Mouse (Mus musculus): ENCODE measurements around the gene 1700020A23Rik. TPM values are rescaled to one million over a fixed set of nuclear protein-coding genes. Genes with fewer than 3 reads are reported as not detected.
A peak's percentile ranks its signal among the peaks of the same experiment; 100 is the strongest.

Gene 1700020A23Rik
- not detected in 2 replicates for total RNA-seq (2012; rRNA removed)

- H3K4me1 ChIP-seq (ENCODE audit: control insufficient read depth in 2 of 2, insufficient read depth in 2 of 2, low read length in 2 of 2, poor library complexity in 1 of 2): peaks cover 0 to 6% of the 10 kb centered on the region in 2 experiments; a peak in 2 of 4 replicates
- no peak within 1 kb of the TSS for H3K27ac ChIP-seq (ENCODE audit: insufficient read depth, low read depth, low read length, poor library complexity, severe bottlenecking)
- no peak within 1 kb of the TSS for H3K9ac ChIP-seq (ENCODE audit: insufficient read depth, low read depth, low read length, poor library complexity, severe bottlenecking)
- DNase-seq (ENCODE audit: low read depth, low spot score): no peak
- no peaks in the 10 kb centered on the region for H3K9me3 ChIP-seq (ENCODE audit: control insufficient read depth, insufficient read depth, low read depth, low read length)
- in situ Hi-C loops (cut with MboI; ENCODE audit: low sequenced_read_pairs in 2 of 2, unreplicated experiment in 2 of 2): no loop called here
- no peak within 1 kb of the TSS for H3K4me3 ChIP-seq (ENCODE audit: insufficient read depth in 1 of 2, low read depth in 1 of 2, low read length in 2 of 2, poor library complexity in 1 of 2, severe bottlenecking in 1 of 2)
- TF ChIP-seq HCFC1 (IDR thresholded peaks at IDR 0.05; ENCODE audit: borderline replicate concordance, insufficient read depth, low read length): no peak
- no peak for TF ChIP-seq ZNF384 (IDR thresholded peaks at IDR 0.05; ENCODE audit: low read depth, low read length)
- no peak for TF ChIP-seq ZC3H11A (IDR thresholded peaks at IDR 0.05; ENCODE audit: borderline replicate concordance, low read depth, low read length)
- TF ChIP-seq MAFK (IDR thresholded peaks at IDR 0.05; ENCODE audit: insufficient read depth, low read depth, low read length): no peak
- no peak for TF ChIP-seq CHD2 (IDR thresholded peaks at IDR 0.05; ENCODE audit: low read depth, low read length)
- H3K36me3 ChIP-seq (ENCODE audit: control insufficient read depth, insufficient read depth, low read length, poor library complexity, severe bottlenecking): no peaks in the 10 kb centered on the region
These were observed at the start of gene 1700020A23Rik, which contains the start of gene Gm28372 for GRCm38 (mm10) chr2:130404939-130405338. Gene 1700020A23Rik, plus strand, starts transcription at chr2:130405259. Gene Gm28372, plus strand, starts transcription at chr2:130405239.

- peaks cover 0 to 4% of the 10 kb centered on the region in 2 experiments; a peak in 1 of 4 replicates for H3K4me1 ChIP-seq (ENCODE audit: control insufficient read depth in 2 of 2, insufficient read depth in 2 of 2, low read length in 2 of 2, poor library complexity in 1 of 2)
- no peak for TF ChIP-seq ZNF384 (IDR thresholded peaks at IDR 0.05; ENCODE audit: low read depth, low read length)
- no peak for TF ChIP-seq CHD2 (IDR thresholded peaks at IDR 0.05; ENCODE audit: low read depth, low read length)
- TF ChIP-seq MAFK (IDR thresholded peaks at IDR 0.05; ENCODE audit: insufficient read depth, low read depth, low read length): no peak
- no peak for TF ChIP-seq HCFC1 (IDR thresholded peaks at IDR 0.05; ENCODE audit: borderline replicate concordance, insufficient read depth, low read length)
- no peak for TF ChIP-seq ZC3H11A (IDR thresholded peaks at IDR 0.05; ENCODE audit: borderline replicate concordance, low read depth, low read length)
- in situ Hi-C loops (cut with MboI; ENCODE audit: low sequenced_read_pairs in 2 of 2, unreplicated experiment in 2 of 2): no loop called here
- no peak overlapping the region for H3K27ac ChIP-seq (ENCODE audit: insufficient read depth, low read depth, low read length, poor library complexity, severe bottlenecking)
- H3K36me3 ChIP-seq (ENCODE audit: control insufficient read depth, insufficient read depth, low read length, poor library complexity, severe bottlenecking): no peaks in the 10 kb centered on the region
- no peak overlapping the region for H3K4me3 ChIP-seq (ENCODE audit: insufficient read depth in 1 of 2, low read depth in 1 of 2, low read length in 2 of 2, poor library complexity in 1 of 2, severe bottlenecking in 1 of 2)
- no peak for DNase-seq (ENCODE audit: low read depth, low spot score)
- H3K9me3 ChIP-seq (ENCODE audit: control insufficient read depth, insufficient read depth, low read depth, low read length): no peaks in the 10 kb centered on the region
- no peak overlapping the region for H3K9ac ChIP-seq (ENCODE audit: insufficient read depth, low read depth, low read length, poor library complexity, severe bottlenecking)
These were observed 47.5 kb upstream of the 1700020A23Rik start for GRCm38 (mm10) chr2:130357551-130357950.

GRCm38 (mm10) chr2:130358852-130359251, 46.2 kb upstream of the 1700020A23Rik start:
- no peak overlapping the region for H3K9ac ChIP-seq (ENCODE audit: insufficient read depth, low read depth, low read length, poor library complexity, severe bottlenecking)
- no peak overlapping the region for H3K27ac ChIP-seq (ENCODE audit: insufficient read depth, low read depth, low read length, poor library complexity, severe bottlenecking)
- in situ Hi-C loops (cut with MboI; ENCODE audit: low sequenced_read_pairs in 2 of 2, unreplicated experiment in 2 of 2): no loop called here
- H3K36me3 ChIP-seq (ENCODE audit: control insufficient read depth, insufficient read depth, low read length, poor library complexity, severe bottlenecking): no peaks in the 10 kb centered on the region
- no peaks in the 10 kb centered on the region for H3K9me3 ChIP-seq (ENCODE audit: control insufficient read depth, insufficient read depth, low read depth, low read length)
- H3K4me1 ChIP-seq (ENCODE audit: control insufficient read depth in 2 of 2, insufficient read depth in 2 of 2, low read length in 2 of 2, poor library complexity in 1 of 2): peaks cover 0 to 4% of the 10 kb centered on the region in 2 experiments; a peak in 1 of 4 replicates
- no peak for TF ChIP-seq CHD2 (IDR thresholded peaks at IDR 0.05; ENCODE audit: low read depth, low read length)
- TF ChIP-seq HCFC1 (IDR thresholded peaks at IDR 0.05; ENCODE audit: borderline replicate concordance, insufficient read depth, low read length): no peak
- no peak overlapping the region for H3K4me3 ChIP-seq (ENCODE audit: insufficient read depth in 1 of 2, low read depth in 1 of 2, low read length in 2 of 2, poor library complexity in 1 of 2, severe bottlenecking in 1 of 2)
- no peak for DNase-seq (ENCODE audit: low read depth, low spot score)

- Histone ChIP-seq H3K36me3 (ENCODE audit: control insufficient read depth, insufficient read depth, low read length, poor library complexity, severe bottlenecking) (no peaks in the 10 kb centered on the region), H3K4me3 (ENCODE audit: insufficient read depth in 1 of 2, low read depth in 1 of 2, low read length in 2 of 2, poor library complexity in 1 of 2, severe bottlenecking in 1 of 2) (peak overlapping the region; percentile 55 to 62; a peak in 2 of 4 replicates), H3K4me1 (ENCODE audit: control insufficient read depth in 2 of 2, insufficient read depth in 2 of 2, low read length in 2 of 2, poor library complexity in 1 of 2) (peaks cover 0 to 9% of the 10 kb centered on the region in 2 experiments; a peak in 1 of 4 replicates), H3K9me3 (ENCODE audit: control insufficient read depth, insufficient read depth, low read depth, low read length) (no peaks in the 10 kb centered on the region), H3K9ac (ENCODE audit: insufficient read depth, low read depth, low read length, poor library complexity, severe bottlenecking) (no peak overlapping the region), H3K27ac (ENCODE audit: insufficient read depth, low read depth, low read length, poor library complexity, severe bottlenecking) (no peak overlapping the region)
- in situ Hi-C loops (cut with MboI; ENCODE audit: low sequenced_read_pairs in 2 of 2, unreplicated experiment in 2 of 2): no loop called here
- TF ChIP-seq ZC3H11A (IDR thresholded peaks at IDR 0.05; ENCODE audit: borderline replicate concordance, low read depth, low read length) (peak; percentile 66; the same call in 1 of the 2 replicates), ZNF384 (IDR thresholded peaks at IDR 0.05; ENCODE audit: low read depth, low read length) (no peak)
- DNase-seq (ENCODE audit: low read depth, low spot score): peak; percentile 61
These were observed 42.5 kb upstream of the 1700020A23Rik start for GRCm38 (mm10) chr2:130362511-130363026.

Measured in ES-E14 (cell line).